In genomic region chr17:17790866-17791630, GRCm38 (mm10) we compare ENCODE assay signal across 12 mouse cellular contexts.
"Had no signal": no experiment of that assay in that cellular context is flagged by ENCODE, and none has a peak within 500 bp of the region (broad histone marks: within the 10 kb centered on the region; RNA-seq: fewer than 3 reads in every experiment).

No protein-coding gene starts in this region.

- H3K4me2 ChIP-seq: liver, embryonic 13.5 days; midbrain, embryonic 13.5 days; neural tube, embryonic 15.5 days had no signal

- H3K4me1 ChIP-seq: liver, embryonic 13.5 days; midbrain, embryonic 13.5 days; neural tube, embryonic 15.5 days had no signal

- H3K36me3 ChIP-seq: limb, embryonic 10.5 days; liver, embryonic 13.5 days; midbrain, embryonic 13.5 days; neural tube, embryonic 15.5 days had no signal

- H3K27ac ChIP-seq: kidney, postnatal 0 days; layer of hippocampus, adult 2 months; limb, embryonic 10.5 days; liver, embryonic 13.5 days; midbrain, embryonic 13.5 days; neural tube, embryonic 15.5 days; stomach, postnatal 0 days had no signal

- DNase-seq: kidney, adult 8-10 months; kidney, postnatal 36 days; liver, embryonic 13.5 days; liver, postnatal 0 days; lung, postnatal 36 days; thymus, postnatal 14 days had no signal

- ATAC-seq: liver, postnatal 0 days; midbrain, embryonic 13.5 days had no signal

- H3K9me3 ChIP-seq: limb, embryonic 10.5 days; liver, embryonic 13.5 days; midbrain, embryonic 13.5 days; neural tube, embryonic 15.5 days had no signal

- H3K4me3 ChIP-seq: layer of hippocampus, adult 2 months; limb, embryonic 10.5 days; liver, embryonic 13.5 days; midbrain, embryonic 13.5 days; neural tube, embryonic 15.5 days had no signal

- H3K27me3 ChIP-seq: liver, embryonic 13.5 days; midbrain, embryonic 13.5 days; neural tube, embryonic 15.5 days had no signal

- H3K9ac ChIP-seq: liver, embryonic 13.5 days; liver, postnatal 0 days; midbrain, embryonic 13.5 days; neural tube, embryonic 15.5 days had no signal
